Mouse (Mus musculus): Measurements from ENCODE around the gene Gmfb.

DNA sequence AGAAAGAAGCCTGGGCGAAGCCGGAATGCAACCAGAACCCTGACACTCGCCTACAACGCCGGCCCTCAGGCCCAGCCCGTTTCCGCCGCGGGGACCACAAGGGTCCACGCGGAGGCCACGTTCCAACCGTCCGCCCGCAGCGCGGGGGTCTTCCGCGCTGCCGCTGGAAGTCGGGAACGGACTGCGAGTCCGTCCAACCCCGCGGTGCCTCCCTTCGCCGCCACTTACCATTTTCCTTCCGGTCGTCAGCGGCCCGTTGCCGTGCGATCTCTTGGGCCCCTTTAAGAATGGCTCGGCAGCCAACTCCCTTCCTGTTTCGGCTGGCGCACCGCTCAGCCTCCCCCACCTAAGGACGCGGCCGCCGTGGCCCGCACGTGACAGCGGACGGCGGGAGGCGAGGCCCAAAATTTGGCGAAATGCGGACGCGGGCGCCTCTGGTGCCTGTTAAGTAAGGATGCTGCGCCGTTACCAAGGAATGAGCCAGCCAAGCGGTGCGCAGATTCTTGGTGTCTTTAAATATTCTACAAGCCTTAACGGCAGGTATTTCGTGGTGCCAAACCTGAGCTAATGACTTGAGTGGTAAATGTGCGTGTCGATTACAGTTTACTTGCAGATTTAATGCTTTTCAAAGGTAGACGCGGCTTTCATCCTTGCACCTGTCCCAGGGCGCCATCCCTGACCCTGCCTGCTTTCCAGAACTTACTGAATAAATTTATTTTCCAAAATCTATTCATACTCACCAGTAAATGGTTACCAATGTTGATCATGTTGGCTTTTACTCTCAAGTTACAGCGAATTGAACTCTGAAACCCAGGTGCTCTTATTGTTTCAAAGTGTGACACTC lies at the start of gene Gmfb:
- TF ChIP-seq CTCF (IDR thresholded peaks at IDR 0.05; ENCODE audit: borderline replicate concordance, control insufficient read depth, extremely low read depth, insufficient read depth, low read length, poor library complexity) (0 out of 2 replicates have a peak, but pooled peaks have one; percentile 48), POLR2A (IDR thresholded peaks at IDR 0.05; ENCODE audit: control insufficient read depth, extremely low read depth, insufficient read depth, low read length, poor library complexity) (peak; percentile 86)
